Mouse (Mus musculus): ENCODE measurements at regions not wholly inside any gene's neighbourhood (a gene's known extent, or its start where the extent isn't known, plus 50 kb on each side); places are given as distances from the start of the nearest gene placed in this dataset.

DNA sequence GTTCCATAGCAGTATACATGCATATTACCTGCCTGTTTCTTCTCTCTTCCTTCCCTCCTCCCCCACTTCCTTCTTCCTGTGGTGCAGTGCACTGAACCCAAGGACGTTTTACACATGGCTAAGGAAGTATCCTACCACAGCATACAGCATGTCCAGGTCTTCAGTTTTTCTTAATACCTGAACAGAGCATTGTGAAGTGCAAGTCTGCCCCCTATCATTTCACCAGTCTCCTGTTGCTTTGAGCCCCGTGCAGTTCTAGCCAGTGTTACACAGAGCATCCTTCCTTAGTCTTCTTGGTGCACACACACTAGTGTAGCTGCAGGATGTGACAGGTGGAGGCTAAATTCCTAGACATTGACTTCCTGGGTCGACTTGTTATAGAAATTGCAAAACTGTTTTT is 53.7 kb upstream of the Foxb1 start:
- DNase-seq, result no peak

DNA sequence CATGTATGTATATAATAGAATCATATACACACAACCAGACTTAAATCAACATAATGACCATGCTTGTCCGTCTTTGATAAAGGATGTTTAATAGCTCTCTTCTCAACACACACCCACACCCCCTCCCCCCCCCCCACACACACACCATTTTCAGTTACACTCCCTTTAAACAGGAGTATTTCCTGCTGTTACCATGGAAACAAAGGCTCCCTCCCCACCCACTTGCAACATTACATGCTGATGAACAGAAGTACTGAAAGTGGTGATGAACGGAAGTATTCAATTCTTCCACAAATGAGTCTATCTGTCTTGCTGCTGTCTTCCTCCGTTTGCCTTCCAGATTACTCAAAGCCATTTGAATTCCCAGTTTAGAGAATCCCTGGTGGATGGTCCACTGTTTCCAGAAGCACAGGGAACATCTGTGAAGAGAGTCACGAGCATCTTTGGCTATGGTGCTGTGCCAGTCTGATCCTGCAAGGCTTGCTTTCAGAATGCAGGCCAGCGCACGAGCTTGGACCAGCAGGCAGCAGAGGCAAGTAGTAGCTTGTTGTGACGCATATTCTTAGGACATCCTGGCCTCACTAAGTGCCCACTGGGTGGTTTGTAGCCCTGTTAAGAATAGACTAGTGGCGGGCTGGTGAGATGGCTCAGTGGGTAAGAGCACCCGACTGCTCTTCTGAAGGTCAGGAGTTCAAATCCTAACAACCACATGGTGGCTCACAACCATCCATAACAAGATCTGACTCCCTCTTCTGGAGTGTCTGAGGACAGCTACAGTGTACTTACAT is 62.6 kb upstream of the Foxb1 start:
- no peak for DNase-seq

DNA sequence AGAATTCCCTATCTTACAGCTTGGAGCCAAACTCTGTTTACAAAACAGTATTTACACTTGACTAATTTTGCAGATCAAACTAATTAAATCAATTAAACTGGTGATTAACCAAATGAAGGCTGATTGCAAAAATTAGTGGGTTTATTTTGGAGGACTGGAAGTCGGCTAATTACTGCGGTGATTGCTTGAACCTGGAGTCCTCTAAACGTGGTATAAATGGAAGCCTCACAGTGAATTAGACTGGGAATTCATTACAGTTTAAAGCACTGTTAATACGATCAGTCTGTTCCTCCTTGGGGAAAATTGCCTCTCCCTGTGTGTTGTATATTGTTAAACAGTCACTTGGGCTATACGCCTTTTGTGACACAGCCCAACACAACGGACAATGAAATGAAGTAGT is 67.7 kb upstream of the Foxb1 start:
- DNase-seq, result no peak

GRCm38 (mm10) chr9:69835396-69835795 is 74.7 kb upstream of the Foxb1 start:
- no peak for DNase-seq

GRCm38 (mm10) chr9:69839198-69839597 is 78.5 kb upstream of the Foxb1 start:
- DNase-seq, result no peak

DNA sequence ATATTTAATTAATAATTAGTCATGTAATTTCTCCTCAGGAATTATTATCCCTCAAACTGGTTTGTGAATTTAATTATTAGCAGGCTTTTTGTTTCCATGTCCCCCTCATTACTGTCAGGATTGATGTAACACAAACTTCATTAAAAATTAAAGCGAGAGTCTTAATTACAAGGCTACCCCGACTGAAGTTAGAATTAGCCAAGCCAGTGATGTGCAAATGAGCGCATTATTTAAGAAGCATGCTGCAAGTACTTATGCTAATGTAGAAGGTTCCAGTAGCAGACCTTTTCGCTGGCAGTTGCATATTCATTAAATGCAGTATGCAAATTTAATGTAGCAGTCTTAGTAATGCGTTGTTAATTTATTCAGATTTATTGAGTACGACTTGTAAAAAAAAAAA is 84.0 kb upstream of the Foxb1 start:
- no peak for DNase-seq

- DNase-seq, result no peak
These were observed 84.5 kb upstream of the Foxb1 start for GRCm38 (mm10) chr9:69845210-69845609.

GRCm38 (mm10) chr9:69856621-69857020 is 95.9 kb upstream of the Foxb1 start:
- no peak for DNase-seq

- DNase-seq, result no peak
These were observed 97.9 kb upstream of the Foxb1 start for GRCm38 (mm10) chr9:69858619-69859018.

- DNase-seq, result peak in 1 of 2 experiments; percentile 2
These were observed 109.4 kb upstream of the Foxb1 start for GRCm38 (mm10) chr9:69870182-69870581.

DNA sequence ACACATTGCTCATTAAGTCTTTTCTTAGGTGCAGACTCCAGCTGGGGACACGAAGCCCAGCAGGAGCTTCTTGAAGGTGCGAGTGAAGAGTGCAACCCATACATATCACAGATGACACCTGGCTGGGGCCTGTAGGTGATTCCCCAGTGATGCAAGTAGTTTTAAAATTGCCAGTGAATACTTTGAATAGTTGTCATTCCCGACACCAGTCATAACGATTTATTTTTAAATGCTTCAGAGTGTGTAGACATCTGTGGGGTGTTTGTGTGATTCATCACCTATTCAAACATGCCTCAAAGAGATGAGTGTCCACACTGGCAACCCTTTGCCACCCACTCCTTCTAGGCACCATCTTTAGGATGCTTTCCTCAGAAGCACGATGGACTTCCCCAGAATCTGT is 102.9 kb upstream of the Bnip2 start:
- DNase-seq, result no peak

DNA sequence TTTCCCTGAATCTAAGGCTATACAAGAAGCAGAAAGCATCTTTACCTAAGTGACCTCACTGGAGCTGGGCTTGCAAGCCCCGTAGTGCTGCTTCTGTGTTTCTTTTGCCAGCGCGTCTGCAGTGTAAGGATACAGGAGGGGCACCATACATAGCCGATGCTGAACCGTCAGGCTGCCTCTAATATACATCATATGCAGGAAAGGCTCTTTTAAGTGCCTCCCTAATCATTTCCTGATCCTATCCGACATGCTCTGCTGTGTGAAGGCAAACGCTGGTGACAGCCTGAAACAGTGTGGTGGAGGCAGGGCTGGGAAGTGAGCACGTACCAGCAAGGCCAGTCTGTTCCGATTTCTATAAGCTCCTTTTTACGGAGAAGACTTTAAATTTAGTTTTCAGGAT is 91.2 kb upstream of the Bnip2 start:
- DNase-seq, result no peak

DNA sequence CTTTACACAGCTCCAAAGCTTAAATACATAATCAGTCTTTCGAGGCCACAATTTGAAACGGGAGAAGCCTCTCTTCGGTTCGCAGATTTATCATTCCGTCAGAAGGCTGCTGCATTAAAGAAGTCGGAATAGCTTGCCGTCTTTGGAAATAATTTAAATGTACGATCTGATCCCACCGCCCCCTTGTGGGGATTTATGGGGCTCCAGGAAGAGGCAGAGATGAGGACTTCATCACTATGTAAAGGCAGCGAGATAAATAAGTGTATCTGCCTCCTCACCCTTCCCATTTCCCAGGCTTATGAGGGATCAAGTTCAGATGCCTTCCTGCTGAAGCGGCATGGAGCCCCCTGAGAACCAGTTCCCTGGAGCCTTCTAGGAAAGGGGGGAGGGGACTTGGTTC is 89.9 kb upstream of the Bnip2 start:
- no peak for DNase-seq

DNA sequence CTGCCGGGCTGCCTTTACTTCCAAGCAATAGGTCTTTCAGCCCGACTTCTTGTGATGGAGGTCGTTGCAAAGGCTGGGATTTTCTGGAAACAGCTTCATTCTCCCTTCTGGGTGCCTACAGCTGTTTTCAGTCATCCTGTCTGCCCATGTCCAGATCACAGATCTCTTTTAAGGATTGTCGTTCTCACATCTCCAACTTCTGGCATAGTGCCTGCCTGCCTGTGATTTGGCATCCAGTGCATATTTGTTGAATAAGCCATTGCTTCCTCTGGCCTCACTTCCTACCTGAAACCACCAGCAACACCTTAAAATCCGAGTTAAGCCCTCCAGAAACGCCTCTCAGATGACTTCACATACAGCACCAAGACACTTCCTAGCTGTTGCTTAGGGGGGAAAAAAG is 88.4 kb upstream of the Bnip2 start:
- DNase-seq, result no peak

DNA sequence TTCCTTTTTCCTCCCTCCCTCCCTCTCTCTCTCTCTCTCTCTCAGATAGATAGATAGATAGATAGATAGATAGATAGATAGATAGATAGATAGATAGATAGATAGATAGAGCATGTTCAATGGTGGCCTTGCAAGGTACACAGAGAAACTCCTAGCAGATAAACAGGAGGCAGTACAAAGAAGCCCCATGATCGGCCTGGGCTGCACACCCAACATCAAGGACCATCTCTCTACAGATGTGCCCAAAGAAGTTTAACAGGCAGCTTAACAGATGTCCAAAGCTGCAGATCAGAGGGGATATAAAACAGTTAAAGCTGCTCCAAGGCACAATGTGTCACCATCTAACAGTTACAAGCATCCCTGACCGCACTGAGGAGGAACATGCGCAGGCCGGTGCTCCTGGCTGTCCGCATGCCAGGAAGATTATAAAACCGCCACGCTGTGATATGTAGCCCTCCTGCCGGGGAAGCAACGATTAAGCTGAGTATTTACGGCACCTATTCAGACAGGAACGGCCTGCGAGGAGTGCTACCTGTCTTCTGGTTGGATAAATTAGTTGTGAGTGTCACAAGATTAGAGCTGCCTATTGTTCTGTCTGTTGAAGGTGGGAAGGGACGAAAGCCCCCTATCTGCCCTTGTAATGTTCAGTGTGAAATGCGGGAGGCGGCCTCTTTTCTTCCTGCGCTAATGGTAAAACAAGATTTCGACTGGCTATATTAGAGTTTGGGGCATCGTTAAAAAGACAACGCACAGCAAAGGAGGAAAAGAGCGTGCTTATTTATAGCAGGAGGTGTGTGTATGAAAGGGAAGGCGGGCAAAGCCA is 81.9 kb upstream of the Bnip2 start:
- DNase-seq, result no peak

GRCm38 (mm10) chr9:69910621-69911020 is 78.6 kb upstream of the Bnip2 start:
- DNase-seq, result no peak

- no peak for DNase-seq
These were observed 61.1 kb upstream of the Bnip2 start for GRCm38 (mm10) chr9:69928126-69928525.

GRCm38 (mm10) chr9:69937863-69938262 is 51.4 kb upstream of the Bnip2 start:
- DNase-seq, result no peak

Data from cerebellum, adult 18-20 months (tissue).